Mouse (Mus musculus) lung, embryonic 14.5 days (tissue): Measurements from ENCODE around the gene Ano3. TPM values are rescaled to one million over a fixed set of nuclear protein-coding genes. Genes with fewer than 3 reads are reported as not detected.
"Not testable (repeated sequence)": the region's sequence is repeated elsewhere in the genome, so short reads cannot be mapped to it uniquely, and the experiment has no call there.

Experiments
- ATAC-seq: fragments of 200-750 bp; cut with Nextera tagmentation; 2 replicates; pipeline ENCODE4 v1.8.0; 2017; ENCODE audit warnings: mild to moderate bottlenecking, moderate TSS enrichment, moderate library complexity; ENCODE audit not compliant: insufficient read depth
- DNase-seq: peaks from one replicate; pipeline ENCODE4 v3.0.0-alpha.2; 2015
- H3K27ac ChIP-seq: fragments of 300-500 bp; sonication (generic); 2 replicates; pipeline ENCODE4 v1.5.1; 2014; ENCODE audit warnings: low read depth, mild to moderate bottlenecking, moderate library complexity
- H3K27me3 ChIP-seq: fragments of 300-500 bp; sonication (generic); 2 replicates; pipeline ENCODE4 v1.6.1; 2014; ENCODE audit warnings: low read length, control low read depth; ENCODE audit not compliant: insufficient read depth
- H3K36me3 ChIP-seq: fragments of 300-500 bp; sonication (generic); 2 replicates; pipeline ENCODE4 v1.6.1; 2014; ENCODE audit warnings: control low read depth; ENCODE audit not compliant: insufficient read depth
- H3K4me1 ChIP-seq: fragments of 300-500 bp; sonication (generic); 2 replicates; pipeline ENCODE4 v1.6.1; 2014; ENCODE audit warnings: antibody characterized with exemption, control low read depth; ENCODE audit not compliant: insufficient read depth
- H3K4me2 ChIP-seq: fragments of 300-500 bp; sonication (generic); 2 replicates; pipeline ENCODE4 v1.6.1; 2014; ENCODE audit warnings: mild to moderate bottlenecking
- H3K4me3 ChIP-seq: fragments of 300-500 bp; sonication (generic); 2 replicates; pipeline ENCODE4 v1.5.1; 2014; ENCODE audit warnings: low read depth, low read length
- H3K9ac ChIP-seq: fragments of 300-500 bp; sonication (generic); 2 replicates; pipeline ENCODE4 v1.6.1; 2014
- H3K9me3 ChIP-seq: fragments of 300-500 bp; sonication (generic); 2 replicates; pipeline ENCODE4 v1.6.1; 2016; ENCODE audit warnings: low read depth, low read length, control low read depth
- CTCF ChIP-seq: IDR thresholded peaks from 2 replicates; pipeline ENCODE4 v1.5.1; 2016; ENCODE audit warnings: antibody characterized with exemption, low read depth
- WGBS: fragments of 180-500 bp; shearing (Covaris S2); extraction: QIAGEN DNeasy Blood & Tissue Kit; methylation state at CpG from one replicate; pipeline ENCODE4 v1.1.7; 2014; 5-methylcytosine and 5-hydroxymethylcytosine counted together
- polyA plus RNA-seq: library from polyadenylated mRNA; unstranded; fragments of >200 nt; fragmentation: Nextera tagmentation; extraction: Ambion mirVana; gene quantifications from 2 replicates; pipeline ENCODE4 v1.2.1, GENCODE M21; 2014

Gene Ano3
- polyA plus RNA-seq: 0.08 and 0.12 TPM in 2 replicates

- not testable (repeated sequence) for H3K9ac ChIP-seq, H3K9me3 ChIP-seq, H3K4me1 ChIP-seq, H3K27me3 ChIP-seq, H3K27ac ChIP-seq, H3K36me3 ChIP-seq, DNase-seq, ATAC-seq
- Histone ChIP-seq H3K4me3 (peak within 1 kb of the TSS; percentile 18), H3K4me2 (peak within 1 kb of the TSS; percentile 54)
Measured at GRCm38 (mm10) chr2:110950823-110951222, at the start of gene Ano3. Gene Ano3 (minus strand): TSS chr2:110950923.

- Histone ChIP-seq H3K9me3 (no peaks in the 10 kb centered on the region), H3K36me3 (no peaks in the 10 kb centered on the region)
- 73% methylated on average over 1 of the region's 1 CpGs for WGBS
Measured at GRCm38 (mm10) chr2:110990071-110990470, 39.3 kb upstream of the Ano3 start.

GRCm38 (mm10) chr2:110989539-110989938 lies 38.8 kb upstream of the Ano3 start:
- peak; percentile 42 for TF ChIP-seq CTCF
- DNase-seq (peak; percentile 43), ATAC-seq (peak; percentile 31; the same call in 1 of the 2 replicates)
- WGBS: 51% methylated on average over 4 of the region's 4 CpGs
- Histone ChIP-seq H3K4me3 (no peak overlapping the region), H3K27ac (no peak overlapping the region), H3K36me3 (no peaks in the 10 kb centered on the region), H3K4me1 (no peaks in the 10 kb centered on the region), H3K27me3 (no peaks in the 10 kb centered on the region), H3K4me2 (no peak overlapping the region), H3K9me3 (no peaks in the 10 kb centered on the region), H3K9ac (no peak overlapping the region)

More at GRCm38 (mm10) chr2:110990071-110990470, 39.3 kb upstream of the Ano3 start:
- no peaks in the 10 kb centered on the region for H3K4me1 ChIP-seq
- H3K27ac ChIP-seq: no peak overlapping the region
- H3K4me2 ChIP-seq: no peak overlapping the region
- DNase-seq (no peak), ATAC-seq (no peak)
- no peak overlapping the region for H3K4me3 ChIP-seq
- H3K27me3 ChIP-seq: no peaks in the 10 kb centered on the region
- no peak overlapping the region for H3K9ac ChIP-seq
- no peak for TF ChIP-seq CTCF

- Histone ChIP-seq H3K9ac (no peak overlapping the region), H3K4me2 (no peak overlapping the region), H3K27ac (no peak overlapping the region), H3K27me3 (no peaks in the 10 kb centered on the region), H3K36me3 (no peaks in the 10 kb centered on the region), H3K4me3 (no peak overlapping the region), H3K4me1 (no peaks in the 10 kb centered on the region), H3K9me3 (no peaks in the 10 kb centered on the region)
- 82% methylated on average over 2 of the region's 2 CpGs for WGBS
- no peak for DNase-seq
- TF ChIP-seq CTCF: no peak
- ATAC-seq: no peak
Measured at GRCm38 (mm10) chr2:110985853-110986271, 35.1 kb upstream of the Ano3 start.

GRCm38 (mm10) chr2:110981733-110982132 lies 31.0 kb upstream of the Ano3 start:
- H3K9me3 ChIP-seq: no peaks in the 10 kb centered on the region
- no peak overlapping the region for H3K4me2 ChIP-seq
- ATAC-seq (no peak; the same call in 1 of the 2 replicates), DNase-seq (peak; percentile 80)
- H3K27me3 ChIP-seq: no peaks in the 10 kb centered on the region
- no peak overlapping the region for H3K27ac ChIP-seq
- no peak overlapping the region for H3K9ac ChIP-seq
- no peaks in the 10 kb centered on the region for H3K4me1 ChIP-seq
- TF ChIP-seq CTCF: peak; percentile 63
- no peak overlapping the region for H3K4me3 ChIP-seq
- no peaks in the 10 kb centered on the region for H3K36me3 ChIP-seq
- 21% methylated on average over 1 of the region's 1 CpGs for WGBS

- Histone ChIP-seq H3K4me1 (no peaks in the 10 kb centered on the region), H3K27me3 (no peaks in the 10 kb centered on the region), H3K4me2 (no peak overlapping the region), H3K4me3 (no peak overlapping the region), H3K27ac (no peak overlapping the region), H3K36me3 (no peaks in the 10 kb centered on the region), H3K9ac (no peak overlapping the region), H3K9me3 (no peaks in the 10 kb centered on the region)
- TF ChIP-seq CTCF: no peak
- DNase-seq (no peak), ATAC-seq (no peak)
- WGBS: 32% methylated on average over 2 of the region's 2 CpGs
Measured at GRCm38 (mm10) chr2:110979610-110980009, 28.9 kb upstream of the Ano3 start.

- Histone ChIP-seq H3K9ac (no peak overlapping the region), H3K27ac (no peak overlapping the region), H3K27me3 (no peaks in the 10 kb centered on the region), H3K4me1 (no peaks in the 10 kb centered on the region), H3K4me3 (no peak overlapping the region), H3K36me3 (no peaks in the 10 kb centered on the region), H3K4me2 (no peak overlapping the region), H3K9me3 (no peaks in the 10 kb centered on the region)
- 67% methylated on average over 2 of the region's 2 CpGs for WGBS
- ATAC-seq (no peak), DNase-seq (no peak)
- no peak for TF ChIP-seq CTCF
Measured at GRCm38 (mm10) chr2:110976871-110977270, 26.1 kb upstream of the Ano3 start.

GRCm38 (mm10) chr2:110970158-110970557 lies 19.4 kb upstream of the Ano3 start:
- no peaks in the 10 kb centered on the region for H3K9me3 ChIP-seq
- no peak overlapping the region for H3K27ac ChIP-seq
- no peak for TF ChIP-seq CTCF
- no peak overlapping the region for H3K9ac ChIP-seq
- 50% methylated on average over 2 of the region's 2 CpGs for WGBS
- ATAC-seq (no peak), DNase-seq (no peak)
- H3K4me1 ChIP-seq: no peaks in the 10 kb centered on the region
- H3K4me2 ChIP-seq: no peak overlapping the region
- H3K27me3 ChIP-seq: no peaks in the 10 kb centered on the region
- H3K4me3 ChIP-seq: no peak overlapping the region
- no peaks in the 10 kb centered on the region for H3K36me3 ChIP-seq
